Mouse (Mus musculus): ENCODE results near the gene Nup160.

GRCm38 (mm10) chr2:90647084-90647483 lies 29.9 kb upstream of the Nup160 start:
- TF ChIP-seq CTCF (IDR thresholded peaks at IDR 0.05; ENCODE audit: low read depth) (no peak), EP300 (IDR thresholded peaks at IDR 0.05; ENCODE audit: low read depth) (no peak)
